Mouse (Mus musculus): ENCODE data around the gene Eif5a.

GRCm38 (mm10) chr11:69939731-69940130 lies 18.0 kb upstream of the Eif5a start:
- TF ChIP-seq CTCF (conservative IDR thresholded peaks at IDR 0.05 in 1 of 2, IDR thresholded peaks at IDR 0.05 in 1 of 2; ENCODE audit: low read depth in 2 of 2, low read length in 2 of 2), result no peak
- TF ChIP-seq POLR2A (IDR thresholded peaks at IDR 0.05; ENCODE audit: low read depth, low read length), result no peak
- TF ChIP-seq ZNF384 (IDR thresholded peaks at IDR 0.05; ENCODE audit: low read depth, low read length), result no peak
- TF ChIP-seq IRF4 (IDR thresholded peaks at IDR 0.05; ENCODE audit: low read depth, low read length), result no peak
- no peak for TF ChIP-seq NELFE (IDR thresholded peaks at IDR 0.05; ENCODE audit: low read depth, low read length)
- TF ChIP-seq MAX (IDR thresholded peaks at IDR 0.05; ENCODE audit: low read length), result no peak
- TF ChIP-seq EP300 (IDR thresholded peaks at IDR 0.05; ENCODE audit: low read length), result no peak
- no peak for TF ChIP-seq TBP (conservative IDR thresholded peaks at IDR 0.05; ENCODE audit: low read depth, low read length)
- TF ChIP-seq CHD2 (IDR thresholded peaks at IDR 0.05; ENCODE audit: low read length), result no peak
- TF ChIP-seq MAFK (IDR thresholded peaks at IDR 0.05; ENCODE audit: insufficient replicate concordance, low read length), result no peak
- TF ChIP-seq E2F4 (IDR thresholded peaks at IDR 0.05; ENCODE audit: insufficient replicate concordance, low read depth, low read length), result no peak
- no peak for TF ChIP-seq USF1 (IDR thresholded peaks at IDR 0.05; ENCODE audit: low read depth, low read length)
- no peak for TF ChIP-seq ETS1 (conservative IDR thresholded peaks at IDR 0.05; ENCODE audit: low read depth, low read length)
- TF ChIP-seq MXI1 (IDR thresholded peaks at IDR 0.05; ENCODE audit: low read depth, low read length), result no peak
